Mouse (Mus musculus) embryonic facial prominence, embryonic 11.5 days (tissue): ENCODE data around the gene Sys1. TPM values are rescaled to one million over a fixed set of nuclear protein-coding genes. Genes with fewer than 3 reads are reported as not detected.
A peak's percentile ranks its signal among the peaks of the same experiment; 100 is the strongest.

Experiments
- ATAC-seq: fragments of 200-750 bp; cut with Nextera tagmentation; replicated peaks from 2 replicates; pipeline ENCODE4 v1.8.0; 2017; ENCODE audit warnings: low read depth; ENCODE audit not compliant: insufficient number of reproducible peaks, low FRiP score, low TSS enrichment
- DNase-seq: peaks from one replicate; pipeline ENCODE4 v3.0.0-alpha.2; 2015; ENCODE audit warnings: low spot score
- H3K27ac ChIP-seq: fragments of 300-500 bp; sonication (generic); replicated peaks from 2 replicates; pipeline ENCODE4 v1.5.1; 2014; ENCODE audit warnings: mild to moderate bottlenecking, low read depth, low read length, control low read depth
- H3K27me3 ChIP-seq: fragments of 300-500 bp; sonication (generic); 2 replicates; pipeline ENCODE4 v1.6.1; 2014; ENCODE audit warnings: mild to moderate bottlenecking, low read length, moderate library complexity, mixed read lengths; ENCODE audit not compliant: control insufficient read depth, insufficient read depth
- H3K36me3 ChIP-seq: fragments of 300-500 bp; sonication (generic); replicated peaks from 2 replicates; pipeline ENCODE4 v1.6.1; 2014; ENCODE audit warnings: low read depth, mild to moderate bottlenecking, low read length, moderate library complexity, mixed read lengths; ENCODE audit not compliant: control insufficient read depth, insufficient read depth
- H3K4me1 ChIP-seq: fragments of 300-500 bp; sonication (generic); 2 replicates; pipeline ENCODE4 v1.6.1; 2014; ENCODE audit warnings: low read length, mixed read lengths; ENCODE audit not compliant: control insufficient read depth, insufficient read depth
- H3K4me2 ChIP-seq: fragments of 300-500 bp; sonication (generic); 2 replicates; pipeline ENCODE4 v1.6.1; 2014; ENCODE audit warnings: low read depth, mild to moderate bottlenecking, control low read depth, low read length, moderate library complexity
- H3K4me3 ChIP-seq: fragments of 300-500 bp; sonication (generic); 2 replicates; pipeline ENCODE4 v1.5.1; 2014; ENCODE audit warnings: low read depth, low read length, control low read depth
- H3K9ac ChIP-seq: fragments of 300-500 bp; sonication (generic); replicated peaks from 2 replicates; pipeline ENCODE4 v1.6.1; 2014; ENCODE audit warnings: mild to moderate bottlenecking, control low read depth, low read length
- H3K9me3 ChIP-seq: fragments of 300-500 bp; sonication (generic); replicated peaks from 2 replicates; pipeline ENCODE4 v1.6.1; 2016; ENCODE audit warnings: mild to moderate bottlenecking, low read length, inconsistent platforms, mixed read lengths; ENCODE audit not compliant: control insufficient read depth
- WGBS: fragments of 180-500 bp; shearing (Covaris S2); extraction: QIAGEN DNeasy Blood & Tissue Kit; methylation state at CpG from one replicate; pipeline ENCODE4 v1.1.7; 2014; 5-methylcytosine and 5-hydroxymethylcytosine counted together
- polyA plus RNA-seq: library from polyadenylated mRNA; unstranded; fragments of >200 nt; fragmentation: Nextera tagmentation; extraction: Ambion mirVana; gene quantifications from 2 replicates; pipeline ENCODE4 v1.2.1, GENCODE M21; 2014

The Sys1 gene
- polyA plus RNA-seq, 1 experiment from 2014 or later, result 53.3 TPM

- WGBS, result under 1% methylated on average over 72 of the region's 90 CpGs
- Histone ChIP-seq H3K27ac (no peak overlapping the region), H3K4me1 (peaks cover 3% of the 10 kb centered on the region; the same call in 1 of the 2 replicates), H3K4me2 (peak overlapping the region; percentile 100), H3K27me3 (peaks cover 20% of the 10 kb centered on the region), H3K36me3 (no peaks in the 10 kb centered on the region), H3K9me3 (no peaks in the 10 kb centered on the region), H3K4me3 (peak overlapping the region; percentile 71), H3K9ac (peak overlapping the region; percentile 64)
- DNase-seq (peak; percentile 32), ATAC-seq (peak; percentile 50)
Measured at GRCm38 (mm10) chr2:164486258-164487114, 29.7 kb downstream of the Sys1 start.

GRCm38 (mm10) chr2:164487115-164487527 is 30.4 kb downstream of the Sys1 start:
- peaks cover 3% of the 10 kb centered on the region; the same call in 1 of the 2 replicates for H3K4me1 ChIP-seq
- DNase-seq (no peak), ATAC-seq (peak; percentile 57; the same call in 1 of the 2 replicates)
- H3K36me3 ChIP-seq, result no peaks in the 10 kb centered on the region
- no peak overlapping the region for H3K27ac ChIP-seq
- 9% methylated on average over 11 of the region's 11 CpGs for WGBS
- H3K4me2 ChIP-seq, result peak overlapping the region; percentile 100
- H3K4me3 ChIP-seq, result peak overlapping the region; percentile 71
- peak overlapping the region; percentile 64 for H3K9ac ChIP-seq
- peaks cover 20% of the 10 kb centered on the region for H3K27me3 ChIP-seq
- H3K9me3 ChIP-seq, result no peaks in the 10 kb centered on the region

GRCm38 (mm10) chr2:164487812-164488211 is 31.0 kb downstream of the Sys1 start:
- H3K4me1 ChIP-seq, result peaks cover 3% of the 10 kb centered on the region; the same call in 1 of the 2 replicates
- H3K27me3 ChIP-seq, result peaks cover 20% of the 10 kb centered on the region
- no peak overlapping the region for H3K9ac ChIP-seq
- DNase-seq, result no peak
- H3K4me3 ChIP-seq, result no peak overlapping the region
- no peaks in the 10 kb centered on the region for H3K36me3 ChIP-seq
- H3K27ac ChIP-seq, result no peak overlapping the region
- H3K9me3 ChIP-seq, result no peaks in the 10 kb centered on the region
- ATAC-seq, result no peak
- no peak overlapping the region for H3K4me2 ChIP-seq
- WGBS, result 63% methylated on average over 9 of the region's 9 CpGs

GRCm38 (mm10) chr2:164494126-164494525 is 37.4 kb downstream of the Sys1 start:
- Histone ChIP-seq H3K36me3 (no peaks in the 10 kb centered on the region), H3K9me3 (no peaks in the 10 kb centered on the region), H3K4me3 (no peak overlapping the region), H3K9ac (no peak overlapping the region), H3K27me3 (no peaks in the 10 kb centered on the region), H3K4me1 (no peaks in the 10 kb centered on the region), H3K27ac (no peak overlapping the region), H3K4me2 (no peak overlapping the region)
- DNase-seq (no peak), ATAC-seq (no peak)
- 44% methylated on average over 2 of the region's 2 CpGs for WGBS

DNA sequence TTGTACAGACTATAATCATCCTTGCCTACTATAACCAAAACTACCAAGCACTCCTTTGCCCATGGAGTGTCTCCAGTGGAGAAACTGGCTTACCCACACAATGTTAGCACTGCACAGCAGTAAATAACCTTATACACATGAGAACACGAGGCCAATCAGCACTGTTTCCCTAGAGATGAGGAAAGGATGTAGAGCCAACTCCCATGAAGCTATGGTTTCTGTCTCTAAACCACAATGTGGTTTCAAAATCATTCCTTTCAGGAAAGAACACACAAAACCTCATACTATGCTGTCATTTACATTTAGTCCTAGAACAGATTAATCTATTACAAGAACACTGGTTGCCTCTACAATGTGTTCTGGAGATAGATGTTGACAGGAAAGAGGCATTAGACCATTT is 39.6 kb downstream of the Sys1 start:
- Histone ChIP-seq H3K4me1 (no peaks in the 10 kb centered on the region), H3K9me3 (no peaks in the 10 kb centered on the region), H3K36me3 (no peaks in the 10 kb centered on the region), H3K27me3 (no peaks in the 10 kb centered on the region), H3K27ac (no peak overlapping the region), H3K4me3 (no peak overlapping the region), H3K4me2 (no peak overlapping the region), H3K9ac (no peak overlapping the region)
- WGBS, result 52% methylated on average over 1 of the region's 1 CpGs
- no peak for ATAC-seq
- no peak for DNase-seq

GRCm38 (mm10) chr2:164496847-164497690 is 40.3 kb downstream of the Sys1 start, which contains the start of gene Pigt:
Gene Pigt, plus strand, starts transcription at chr2:164497520.
- Histone ChIP-seq H3K36me3 (no peaks in the 10 kb centered on the region), H3K4me3 (peak within 1 kb of the TSS; percentile 75), H3K9ac (peak within 1 kb of the TSS; percentile 82), H3K4me1 (no peaks in the 10 kb centered on the region), H3K9me3 (no peaks in the 10 kb centered on the region), H3K27me3 (no peaks in the 10 kb centered on the region), H3K4me2 (peak within 1 kb of the TSS; percentile 90), H3K27ac (no peak within 1 kb of the TSS)
- ATAC-seq (peak; percentile 87), DNase-seq (peak; percentile 93)
- 4% methylated on average over 43 of the region's 43 CpGs for WGBS

- no peaks in the 10 kb centered on the region for H3K36me3 ChIP-seq
- ATAC-seq (0 out of 2 replicates have a peak, but pooled peaks have one; percentile 37), DNase-seq (no peak)
- H3K9ac ChIP-seq, result peak overlapping the region; percentile 82
- H3K27me3 ChIP-seq, result no peaks in the 10 kb centered on the region
- H3K9me3 ChIP-seq, result no peaks in the 10 kb centered on the region
- H3K4me3 ChIP-seq, result peak overlapping the region; percentile 75
- H3K4me2 ChIP-seq, result peak overlapping the region; percentile 90
- H3K27ac ChIP-seq, result no peak overlapping the region
- WGBS, result 6% methylated on average over 21 of the region's 21 CpGs
- H3K4me1 ChIP-seq, result no peaks in the 10 kb centered on the region
Measured at GRCm38 (mm10) chr2:164497691-164498268, 41.0 kb downstream of the Sys1 start.
